Mouse (Mus musculus) E14TG2a.4 (cell line): ENCODE data around the gene Stap1.

Source experiments
- H3K27me3 ChIP-seq: 2 replicates; pipeline ENCODE4 v1.6.1; 2014; ENCODE audit warnings: low read length, control low read depth; ENCODE audit not compliant: insufficient read depth
- H3K36me3 ChIP-seq: 2 replicates; pipeline ENCODE4 v1.6.1; 2014; ENCODE audit warnings: low read length, control low read depth; ENCODE audit not compliant: insufficient read depth
- H3K4me1 ChIP-seq: replicated peaks from 2 replicates; pipeline ENCODE4 v1.6.1; 2014; ENCODE audit warnings: low read depth, low read length, control low read depth
- H3K4me3 ChIP-seq: replicated peaks from 2 replicates; pipeline ENCODE4 v1.5.1; 2014; ENCODE audit warnings: mild to moderate bottlenecking, low read length
- H3K9me3 ChIP-seq: 2 replicates; pipeline ENCODE4 v1.6.1; 2014; ENCODE audit warnings: low read length, control low read depth
- CTCF ChIP-seq: conservative IDR thresholded peaks from 2 replicates; pipeline ENCODE4 v1.5.1; 2014; ENCODE audit warnings: low read length
- NANOG ChIP-seq: IDR thresholded peaks from 2 replicates; pipeline ENCODE4 v1.6.1; 2014; ENCODE audit warnings: borderline replicate concordance, low read length, mixed read lengths
- POU5F1 ChIP-seq: IDR thresholded peaks from 2 replicates; pipeline ENCODE4 v1.6.1; 2014; ENCODE audit warnings: low read length, borderline replicate concordance

The Stap1 gene

DNA sequence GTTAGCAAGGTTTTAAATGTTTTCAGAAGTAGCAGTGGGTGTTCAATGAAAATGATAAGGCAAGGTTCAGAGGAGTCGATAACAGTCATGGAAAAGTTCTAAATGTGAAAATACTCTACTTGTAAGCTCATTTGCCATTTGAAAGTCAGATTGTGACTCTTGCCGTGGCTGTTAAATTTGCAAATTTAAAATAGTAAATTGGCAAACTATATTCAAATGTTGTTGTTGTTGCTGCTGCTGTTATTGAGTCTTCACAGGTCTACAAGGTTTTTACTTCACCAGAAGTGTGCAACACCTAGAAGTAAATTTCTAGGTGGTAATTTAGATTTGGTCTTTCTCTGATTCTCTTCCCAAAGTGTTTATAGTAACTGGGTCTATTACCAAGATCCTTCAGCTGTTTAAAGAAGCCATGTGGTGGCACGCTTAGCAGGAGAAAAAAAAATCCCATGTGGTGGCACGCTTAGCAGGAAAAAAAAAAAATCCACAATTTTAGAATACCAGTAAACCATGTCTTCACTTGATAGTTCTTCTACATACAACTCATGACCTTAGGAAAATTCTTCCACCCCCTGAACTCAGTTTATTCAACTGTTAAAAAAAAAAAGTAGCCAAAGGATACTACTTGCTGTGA, 1.3 kb downstream of the Stap1 start:
- Histone ChIP-seq H3K4me3 (no peak overlapping the region), H3K36me3 (no peaks in the 10 kb centered on the region), H3K27me3 (no peaks in the 10 kb centered on the region), H3K9me3 (no peaks in the 10 kb centered on the region), H3K4me1 (no peaks in the 10 kb centered on the region)
- no peak for TF ChIP-seq POU5F1
- no peak for TF ChIP-seq NANOG
- no peak for TF ChIP-seq CTCF

DNA sequence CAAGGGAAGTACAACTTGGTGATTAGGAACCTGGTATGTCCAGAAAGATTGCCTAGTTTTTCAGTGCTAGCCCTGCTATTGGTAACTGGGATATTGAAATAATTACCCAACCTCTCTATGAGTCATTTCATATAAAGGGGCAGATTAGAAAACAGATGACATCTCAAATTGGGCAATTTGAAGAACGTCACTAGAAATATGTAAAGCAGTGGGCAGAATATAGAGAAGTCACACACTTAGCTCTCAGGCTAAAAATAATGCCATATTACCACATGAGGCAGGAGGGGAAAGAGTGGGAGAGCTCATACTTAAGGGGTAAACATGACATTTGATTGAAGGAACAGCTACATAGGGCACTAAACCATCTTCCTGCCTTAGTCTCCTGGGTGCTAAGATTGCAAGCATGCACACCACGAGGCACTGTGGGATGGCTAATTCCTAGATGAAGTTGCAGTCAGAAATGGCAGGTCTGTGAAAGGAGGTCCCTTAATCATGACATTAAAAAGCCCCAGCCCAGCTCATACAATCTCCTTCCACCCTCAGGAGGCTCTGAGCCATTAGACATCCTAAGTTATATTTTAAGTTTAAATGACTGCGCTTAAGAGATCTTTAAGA, 7.3 kb downstream of the Stap1 start:
- TF ChIP-seq POU5F1: no peak
- no peak for TF ChIP-seq NANOG
- no peak for TF ChIP-seq CTCF

DNA sequence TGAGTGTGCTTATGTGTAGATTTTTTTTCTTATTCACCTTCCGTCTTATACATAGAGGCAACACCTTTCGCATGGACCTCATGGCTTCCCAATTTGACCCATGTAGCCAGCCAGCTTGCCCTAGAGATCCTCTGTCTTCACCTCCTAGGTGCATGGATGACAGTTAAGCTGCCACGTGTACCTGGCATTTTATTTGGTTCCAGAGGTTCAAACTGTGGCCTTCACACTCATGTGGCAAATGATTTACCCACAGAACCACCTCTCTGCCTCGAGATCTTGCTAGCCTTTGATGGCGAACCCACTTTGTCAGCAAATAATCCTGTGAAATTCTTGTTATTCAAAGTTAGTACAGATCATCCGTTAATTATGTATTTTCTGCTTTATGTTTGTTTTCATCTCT, 12.4 kb downstream of the Stap1 start:
- TF ChIP-seq POU5F1 (no peak), CTCF (no peak), NANOG (no peak)
- Histone ChIP-seq H3K36me3 (no peaks in the 10 kb centered on the region), H3K9me3 (no peaks in the 10 kb centered on the region), H3K4me3 (no peak overlapping the region), H3K4me1 (peaks cover 11% of the 10 kb centered on the region), H3K27me3 (no peaks in the 10 kb centered on the region)

More for the DNA sequence above, 7.3 kb downstream of the Stap1 start:
- H3K4me1 ChIP-seq: peaks cover 11% of the 10 kb centered on the region
- H3K36me3 ChIP-seq: no peaks in the 10 kb centered on the region
- no peak overlapping the region for H3K4me3 ChIP-seq
- H3K9me3 ChIP-seq: no peaks in the 10 kb centered on the region
- no peaks in the 10 kb centered on the region for H3K27me3 ChIP-seq

DNA sequence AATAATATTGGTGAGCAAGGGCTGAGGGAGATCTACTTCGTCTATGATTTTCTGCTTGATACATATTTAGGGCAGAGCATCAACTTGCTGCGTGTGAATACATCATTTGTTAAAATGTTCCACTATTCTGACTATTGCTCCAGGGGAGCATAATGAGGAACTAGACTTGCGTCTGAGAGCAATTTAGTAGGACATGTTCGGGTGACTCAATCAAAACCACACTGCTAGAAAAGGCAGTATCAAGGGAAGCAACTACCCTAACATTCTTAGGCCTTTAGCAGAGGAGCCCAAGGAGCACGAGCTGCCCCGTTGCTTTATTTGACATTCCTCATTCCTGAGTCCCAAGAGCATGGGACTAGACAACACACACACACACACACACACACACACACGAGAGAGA, 13.4 kb downstream of the Stap1 start:
- TF ChIP-seq POU5F1: no peak
- TF ChIP-seq NANOG: no peak
- TF ChIP-seq CTCF: no peak
- Histone ChIP-seq H3K36me3 (no peaks in the 10 kb centered on the region), H3K9me3 (no peaks in the 10 kb centered on the region), H3K4me3 (no peak overlapping the region), H3K4me1 (peaks cover 6% of the 10 kb centered on the region), H3K27me3 (no peaks in the 10 kb centered on the region)

DNA sequence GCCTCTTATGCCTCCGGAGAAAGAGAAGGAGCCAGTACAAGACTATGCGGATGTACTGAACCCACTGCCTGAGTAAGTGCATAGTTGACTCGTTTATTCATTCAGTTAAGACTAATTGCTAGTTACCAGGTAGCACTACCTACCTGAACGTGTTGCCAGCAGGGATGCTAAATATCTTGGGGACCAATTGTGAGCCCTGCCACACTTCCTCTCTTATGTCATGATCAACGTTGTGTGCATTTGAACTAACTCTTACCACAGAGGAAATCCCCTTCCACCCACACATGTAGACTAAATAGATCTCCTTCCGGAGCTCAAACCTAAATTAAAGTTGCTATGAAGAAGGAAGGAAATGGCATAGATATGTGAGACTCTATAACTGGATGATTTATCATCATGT, 15.2 kb downstream of the Stap1 start:
- peaks cover 11% of the 10 kb centered on the region for H3K4me1 ChIP-seq
- no peaks in the 10 kb centered on the region for H3K27me3 ChIP-seq
- no peak overlapping the region for H3K4me3 ChIP-seq
- H3K36me3 ChIP-seq: no peaks in the 10 kb centered on the region
- no peak for TF ChIP-seq POU5F1
- no peak for TF ChIP-seq CTCF
- no peak for TF ChIP-seq NANOG
- H3K9me3 ChIP-seq: no peaks in the 10 kb centered on the region

DNA sequence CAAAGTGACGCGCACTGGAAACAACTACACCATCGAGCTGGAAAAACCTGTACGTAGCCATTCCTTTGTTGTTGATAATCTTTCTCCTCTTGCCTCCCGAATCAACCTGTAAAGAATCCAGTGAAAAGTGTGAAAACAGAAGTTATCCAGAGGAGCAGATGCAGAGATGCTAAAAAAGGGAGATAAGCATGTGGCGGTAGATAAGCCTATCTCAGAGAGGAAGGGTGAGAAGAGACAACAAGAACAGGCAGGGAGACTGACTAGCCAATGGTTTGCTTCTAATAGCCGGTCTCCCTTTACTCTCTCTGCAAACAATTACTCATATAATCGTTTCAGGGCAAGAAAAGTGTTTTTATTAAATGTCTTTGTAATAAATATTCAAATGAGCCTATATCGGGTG, 23.2 kb downstream of the Stap1 start:
- no peak overlapping the region for H3K4me3 ChIP-seq
- no peaks in the 10 kb centered on the region for H3K9me3 ChIP-seq
- H3K4me1 ChIP-seq: peaks cover 17% of the 10 kb centered on the region
- no peaks in the 10 kb centered on the region for H3K36me3 ChIP-seq
- TF ChIP-seq NANOG (no peak), CTCF (no peak), POU5F1 (no peak)
- H3K27me3 ChIP-seq: no peaks in the 10 kb centered on the region

DNA sequence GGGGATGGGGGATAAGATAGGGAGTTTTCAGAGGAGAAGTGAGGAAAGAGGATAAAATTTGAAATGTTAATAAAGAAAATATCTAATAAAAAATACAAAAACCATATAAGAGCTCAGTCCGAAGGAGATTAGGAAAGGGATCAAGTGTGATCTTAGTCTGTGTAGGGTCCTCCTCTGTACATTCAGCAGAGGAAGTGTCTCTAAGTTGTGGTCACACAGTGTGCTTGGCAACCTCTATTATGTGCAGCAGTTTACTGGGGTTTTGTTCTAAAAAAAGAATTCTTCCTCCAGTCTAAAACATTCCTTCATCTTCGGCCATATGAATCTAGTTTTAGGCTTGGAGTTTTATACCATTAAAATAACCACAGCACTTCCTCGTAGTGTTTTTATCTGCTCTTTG, 27.4 kb downstream of the Stap1 start:
- no peaks in the 10 kb centered on the region for H3K27me3 ChIP-seq
- no peaks in the 10 kb centered on the region for H3K4me1 ChIP-seq
- no peaks in the 10 kb centered on the region for H3K9me3 ChIP-seq
- no peak overlapping the region for H3K4me3 ChIP-seq
- no peaks in the 10 kb centered on the region for H3K36me3 ChIP-seq
- TF ChIP-seq CTCF (no peak), POU5F1 (no peak), NANOG (no peak)

DNA sequence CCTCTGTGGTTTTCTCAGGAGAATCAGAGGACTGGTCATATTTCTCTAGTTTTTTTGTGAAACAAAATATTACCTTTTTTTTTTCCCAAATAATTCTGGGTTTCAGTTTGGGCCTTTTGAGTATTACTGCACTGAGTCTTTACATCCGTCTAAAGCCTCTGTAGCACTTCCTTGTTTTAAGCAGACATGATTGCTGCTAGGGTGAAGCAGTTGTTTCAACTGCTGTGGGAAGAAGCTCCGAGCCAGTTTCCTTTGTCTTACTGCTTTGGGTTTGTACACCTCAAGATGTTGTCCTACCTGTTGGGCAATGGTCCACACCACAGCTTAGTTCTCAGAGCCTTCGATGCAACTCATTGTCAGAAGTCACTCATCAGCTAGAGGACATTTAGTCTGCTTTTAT, 29.1 kb downstream of the Stap1 start:
- TF ChIP-seq POU5F1 (no peak), NANOG (no peak)
- no peaks in the 10 kb centered on the region for H3K4me1 ChIP-seq
- H3K36me3 ChIP-seq: no peaks in the 10 kb centered on the region
- H3K9me3 ChIP-seq: no peaks in the 10 kb centered on the region
- no peak overlapping the region for H3K4me3 ChIP-seq
- H3K27me3 ChIP-seq: no peaks in the 10 kb centered on the region

DNA sequence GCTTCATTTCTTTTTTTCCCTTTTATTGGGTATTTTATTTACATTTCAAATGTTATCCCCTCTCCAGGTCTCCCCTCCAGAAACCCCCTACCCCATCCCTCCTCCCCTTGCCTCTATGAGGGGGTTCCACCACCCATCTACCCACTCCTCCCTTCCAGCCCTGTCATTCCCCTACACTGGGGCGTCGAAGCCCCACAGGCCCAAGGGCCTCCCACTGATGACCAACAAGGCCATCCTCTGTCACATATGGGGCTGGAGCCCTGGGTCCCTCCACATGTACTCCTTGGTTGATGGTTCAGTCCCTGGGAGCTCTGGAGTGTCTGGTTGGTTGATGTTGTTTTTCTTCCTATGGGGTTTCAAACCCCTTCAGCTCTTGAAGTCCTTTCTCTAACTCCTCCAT, 30.6 kb downstream of the Stap1 start:
- Histone ChIP-seq H3K36me3 (no peaks in the 10 kb centered on the region), H3K4me3 (no peak overlapping the region), H3K27me3 (no peaks in the 10 kb centered on the region), H3K9me3 (no peaks in the 10 kb centered on the region), H3K4me1 (no peaks in the 10 kb centered on the region)
- TF ChIP-seq POU5F1 (no peak), NANOG (no peak), CTCF (no peak)
